Mouse (Mus musculus) MEL (cell line): ENCODE data around the gene Serpinf2. TPM values are rescaled to one million over a fixed set of nuclear protein-coding genes. Genes with fewer than 3 reads are reported as not detected.

ENCODE experiments used
- DNase-seq: peaks from one replicate; pipeline ENCODE4 v3.0.0; 2011; ENCODE audit warnings: low read depth, low spot score
- H3K27ac ChIP-seq: 2 replicates; pipeline ENCODE4 v1.5.1; 2012; ENCODE audit warnings: low read depth, mild to moderate bottlenecking, control low read depth, low read length, moderate library complexity; ENCODE audit not compliant: control insufficient read depth
- H3K27me3 ChIP-seq, 2 experiments: fragments of 150-350 bp in 1 of 2; sonication (generic) in 1 of 2; 2 replicates each; pipeline ENCODE4 v1.6.1; 2012; ENCODE audit warnings: low read length in 2 of 2, mild to moderate bottlenecking in 2 of 2, improper control_type of control experiment in 1 of 2, moderate library complexity in 1 of 2; ENCODE audit not compliant: insufficient read depth in 2 of 2, control insufficient read depth in 1 of 2
- H3K36me3 ChIP-seq, 2 experiments: 2 replicates each; pipeline ENCODE4 v1.6.1; 2012 to 2014; ENCODE audit warnings: low read length in 2 of 2, improper control_type of control experiment in 1 of 2, inconsistent platforms in 1 of 2, mild to moderate bottlenecking in 1 of 2; ENCODE audit not compliant: insufficient read depth in 2 of 2, control insufficient read depth in 1 of 2
- H3K4me1 ChIP-seq, 2 experiments: fragments of 150-350 bp in 1 of 2; sonication (generic) in 1 of 2; 2 replicates each; pipeline ENCODE4 v1.6.1; 2012; ENCODE audit warnings: low read length in 2 of 2, improper control_type of control experiment in 1 of 2, mild to moderate bottlenecking in 1 of 2; ENCODE audit not compliant: insufficient read depth in 2 of 2, control insufficient read depth in 1 of 2
- H3K4me3 ChIP-seq, 2 experiments: fragments of 150-350 bp in 1 of 2; sonication (generic) in 1 of 2; 2 replicates each; pipeline ENCODE4 v1.5.1; 2012; ENCODE audit warnings: low read depth in 2 of 2, low read length in 2 of 2, mild to moderate bottlenecking in 2 of 2, moderate library complexity in 2 of 2, control low read depth in 1 of 2, improper control_type of control experiment in 1 of 2; ENCODE audit not compliant: control insufficient read depth in 1 of 2, insufficient read depth in 1 of 2
- H3K79me2 ChIP-seq: 2 replicates; pipeline ENCODE4 v1.6.1; 2012; ENCODE audit warnings: mild to moderate bottlenecking, low read length, moderate library complexity; ENCODE audit not compliant: control insufficient read depth, poor library complexity, insufficient read depth
- H3K9ac ChIP-seq: 2 replicates; pipeline ENCODE4 v1.6.1; 2012; ENCODE audit warnings: low read depth, mild to moderate bottlenecking, control low read depth, low read length, moderate library complexity; ENCODE audit not compliant: control insufficient read depth, poor library complexity, severe bottlenecking
- H3K9me3 ChIP-seq: fragments of 150-350 bp; sonication (generic); replicated peaks from 2 replicates; pipeline ENCODE4 v1.6.1; 2012; ENCODE audit warnings: mild to moderate bottlenecking, low read length, improper control_type of control experiment, moderate library complexity; ENCODE audit not compliant: insufficient read depth
- CHD2 ChIP-seq: IDR thresholded peaks from 2 replicates; pipeline ENCODE4 v1.6.1; 2011; ENCODE audit warnings: low read length, improper control_type of control experiment
- E2F4 ChIP-seq: IDR thresholded peaks from 2 replicates; pipeline ENCODE4 v1.6.1; 2011; ENCODE audit warnings: low read depth, low read length, improper control_type of control experiment, borderline replicate concordance
- ELF1 ChIP-seq: IDR thresholded peaks from 2 replicates; pipeline ENCODE4 v1.6.1; 2014; ENCODE audit warnings: low read depth, mild to moderate bottlenecking, inconsistent platforms, low read length, improper control_type of control experiment, moderate library complexity
- GABPA ChIP-seq: IDR thresholded peaks from 2 replicates; pipeline ENCODE4 v1.6.1; 2012; ENCODE audit warnings: low read depth, mild to moderate bottlenecking, inconsistent platforms, low read length, improper control_type of control experiment, moderate library complexity
- HCFC1 ChIP-seq: IDR thresholded peaks from 2 replicates; pipeline ENCODE4 v1.6.1; 2012; ENCODE audit warnings: low read depth, mild to moderate bottlenecking, inconsistent platforms, low read length, improper control_type of control experiment, moderate library complexity
- MAFK ChIP-seq: IDR thresholded peaks from 2 replicates; pipeline ENCODE4 v1.6.1; 2011; ENCODE audit warnings: low read depth, mild to moderate bottlenecking, low read length, improper control_type of control experiment, borderline replicate concordance
- MAZ ChIP-seq: IDR thresholded peaks from 2 replicates; pipeline ENCODE4 v1.6.1; 2012; ENCODE audit warnings: low read depth, mild to moderate bottlenecking, inconsistent platforms, low read length, improper control_type of control experiment
- MEF2A ChIP-seq: IDR thresholded peaks from 2 replicates; pipeline ENCODE4 v1.6.1; 2014; ENCODE audit warnings: low read depth, mild to moderate bottlenecking, inconsistent platforms, low read length, improper control_type of control experiment; ENCODE audit not compliant: poor library complexity, insufficient replicate concordance, severe bottlenecking; ENCODE audit errors: extremely low read depth
- MXI1 ChIP-seq: IDR thresholded peaks from 2 replicates; pipeline ENCODE4 v1.6.1; 2011; ENCODE audit warnings: mild to moderate bottlenecking, low read depth, low read length, improper control_type of control experiment
- MYC ChIP-seq: IDR thresholded peaks from 2 replicates; pipeline ENCODE4 v1.6.1; 2011; ENCODE audit warnings: low read depth, mild to moderate bottlenecking, low read length, improper control_type of control experiment, moderate library complexity
- POLR2AphosphoS2 ChIP-seq: IDR thresholded peaks from 2 replicates; pipeline ENCODE4 v1.6.1; 2011; ENCODE audit warnings: low read length, improper control_type of control experiment
- POLR2AphosphoS5 ChIP-seq: IDR thresholded peaks from 2 replicates; pipeline ENCODE4 v1.6.1; 2012; ENCODE audit warnings: low read depth, borderline replicate concordance, mild to moderate bottlenecking, inconsistent platforms, low read length, moderate library complexity, mixed read lengths
- RAD21 ChIP-seq: IDR thresholded peaks from 2 replicates; pipeline ENCODE4 v1.6.1; 2011; ENCODE audit warnings: mild to moderate bottlenecking, low read depth, low read length, improper control_type of control experiment
- RCOR1 ChIP-seq: IDR thresholded peaks from 2 replicates; pipeline ENCODE4 v1.6.1; 2012; ENCODE audit warnings: low read depth, mild to moderate bottlenecking, inconsistent platforms, low read length, improper control_type of control experiment
- SIN3A ChIP-seq: IDR thresholded peaks from 2 replicates; pipeline ENCODE4 v1.6.1; 2012; ENCODE audit warnings: low read length, improper control_type of control experiment, inconsistent platforms
- TBP ChIP-seq: IDR thresholded peaks from 2 replicates; pipeline ENCODE4 v1.8.0; 2011; ENCODE audit warnings: low read depth, low read length, improper control_type of control experiment
- TCF12 ChIP-seq: IDR thresholded peaks from 2 replicates; pipeline ENCODE4 v1.6.1; 2014; ENCODE audit warnings: low read depth, mild to moderate bottlenecking, inconsistent platforms, low read length, improper control_type of control experiment, moderate library complexity
- USF1 ChIP-seq: IDR thresholded peaks from 2 replicates; pipeline ENCODE4 v1.6.1; 2014; ENCODE audit warnings: low read depth, mild to moderate bottlenecking, inconsistent platforms, low read length, improper control_type of control experiment, moderate library complexity
- ZC3H11A ChIP-seq: IDR thresholded peaks from 2 replicates; pipeline ENCODE4 v1.6.1; 2012; ENCODE audit warnings: low read depth, mild to moderate bottlenecking, inconsistent platforms, low read length, improper control_type of control experiment
- ZNF384 ChIP-seq: IDR thresholded peaks from 2 replicates; pipeline ENCODE4 v1.6.1; 2012; ENCODE audit warnings: low read depth, mild to moderate bottlenecking, inconsistent platforms, low read length, improper control_type of control experiment
- polyA plus RNA-seq, 2 experiments: library from polyadenylated mRNA; stranded (reverse) in 1 of 2; unstranded in 1 of 2; fragments of >175 nt in 1 of 2; fragments of >200 nt in 1 of 2; gene quantifications; 2 replicates each; pipeline versions ENCODE4 v1.2.1 to v1.2.4; 2012; ENCODE audit warnings: low replicate concordance in 2 of 2, low read depth in 1 of 2; ENCODE audit not compliant: insufficient read length in 2 of 2, insufficient read depth in 1 of 2, missing spikeins in 1 of 2
- total RNA-seq: library from RNA; depleted of rRNA; stranded (reverse); fragments of 300-350 nt; gene quantifications from 2 replicates; pipeline ENCODE4 v1.2.3, GENCODE M21; 2012

The Serpinf2 gene
- total and polyA plus RNA-seq, 3 experiments: 0.07 TPM; not detected in 2

DNA sequence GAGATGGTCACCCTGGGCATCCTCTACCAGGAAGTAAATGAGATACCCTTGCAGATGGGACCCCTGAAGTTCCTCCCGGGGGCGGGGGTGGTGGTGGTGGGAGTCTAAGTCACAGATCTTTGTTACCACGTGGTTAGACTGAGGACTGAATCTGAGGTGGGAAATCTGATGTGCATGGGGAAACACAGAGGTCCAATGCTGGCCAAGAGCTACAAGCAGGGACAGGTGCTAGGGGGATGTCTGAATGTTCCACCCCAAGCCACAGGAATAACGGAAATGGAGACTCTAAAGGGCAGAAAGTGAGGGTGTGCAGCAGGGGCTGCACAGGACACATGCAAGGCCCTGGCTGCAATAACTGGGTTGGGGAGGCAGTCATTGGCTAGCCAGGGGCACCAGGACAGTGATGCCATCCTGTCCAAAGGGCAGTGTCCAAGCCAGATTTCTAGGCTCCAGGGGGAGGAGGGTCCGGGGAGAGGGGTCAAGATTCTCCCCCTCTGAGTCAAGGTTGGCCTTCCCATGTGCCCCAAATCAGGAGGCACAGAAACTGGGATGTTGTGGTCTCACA, 18.5 kb downstream of the Serpinf2 start:
- Histone ChIP-seq H3K36me3 (no peaks in the 10 kb centered on the region), H3K79me2 (no peaks in the 10 kb centered on the region), H3K27me3 (no peaks in the 10 kb centered on the region), H3K4me3 (no peak overlapping the region), H3K9me3 (no peaks in the 10 kb centered on the region), H3K4me1 (no peaks in the 10 kb centered on the region), H3K27ac (no peak overlapping the region), H3K9ac (no peak overlapping the region)
- DNase-seq: no peak
- TF ChIP-seq ELF1: no peak
- no peak for TF ChIP-seq GABPA
- TF ChIP-seq MEF2A: no peak
- no peak for TF ChIP-seq TCF12
- no peak for TF ChIP-seq MYC
- TF ChIP-seq SIN3A: no peak
- no peak for TF ChIP-seq MAFK
- TF ChIP-seq TBP: no peak
- TF ChIP-seq MXI1: no peak
- TF ChIP-seq HCFC1: no peak
- no peak for TF ChIP-seq MAZ
- no peak for TF ChIP-seq RAD21
- TF ChIP-seq ZNF384: no peak
- no peak for TF ChIP-seq CHD2
- TF ChIP-seq POLR2AphosphoS5: no peak
- no peak for TF ChIP-seq USF1
- TF ChIP-seq POLR2AphosphoS2: no peak

DNA sequence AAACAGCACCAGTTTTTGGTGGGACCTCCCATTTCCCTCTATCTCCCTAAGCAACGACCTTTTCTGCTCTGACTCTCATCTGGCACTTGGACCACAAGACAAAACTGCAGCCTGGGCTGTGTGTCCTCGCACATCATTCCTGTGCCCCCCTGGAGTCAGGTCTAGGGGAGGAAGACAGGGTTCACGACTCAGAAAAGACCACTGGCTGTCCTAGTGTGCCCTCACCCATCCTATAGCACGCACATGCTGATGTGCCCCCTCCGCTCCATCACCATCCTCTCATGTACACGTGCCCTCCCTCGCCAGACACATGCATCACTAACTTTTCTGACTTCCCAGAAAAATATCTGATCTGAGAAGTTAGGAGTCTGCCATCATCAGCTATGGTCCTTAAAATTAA, 19.4 kb downstream of the Serpinf2 start:
- H3K27me3 ChIP-seq: no peaks in the 10 kb centered on the region
- H3K9ac ChIP-seq: no peak overlapping the region
- H3K79me2 ChIP-seq: no peaks in the 10 kb centered on the region
- H3K36me3 ChIP-seq: no peaks in the 10 kb centered on the region
- no peaks in the 10 kb centered on the region for H3K9me3 ChIP-seq
- no peak overlapping the region for H3K27ac ChIP-seq
- peaks cover 0 to 6% of the 10 kb centered on the region in 2 experiments; a peak in 1 of 4 replicates for H3K4me1 ChIP-seq
- no peak overlapping the region for H3K4me3 ChIP-seq
- TF ChIP-seq E2F4: no peak
- no peak for TF ChIP-seq POLR2AphosphoS2
- no peak for TF ChIP-seq ZC3H11A
- TF ChIP-seq RCOR1: no peak
- no peak for TF ChIP-seq HCFC1
- TF ChIP-seq RAD21: no peak
- TF ChIP-seq, all 39 proteins: peak for 0
- DNase-seq: no peak
